Mouse (Mus musculus) heart, adult 8-10 months (tissue): ENCODE measurements around the gene Tmem44. TPM values are rescaled to one million over a fixed set of nuclear protein-coding genes. Genes with fewer than 3 reads are reported as not detected.
A peak's percentile ranks its signal among the peaks of the same experiment; 100 is the strongest.

Experiments
- DNase-seq: peaks from one replicate; pipeline ENCODE4 v3.0.0; 2022; ENCODE audit warnings: low spot score
- total RNA-seq, 4 experiments: library from RNA; stranded (reverse); gene quantifications; 2 replicates each; pipeline ENCODE4 v1.2.4; 2022

Tmem44 gene
- total RNA-seq, 4 experiments from 2014 or later: 4.1 to 7.0 (median 5.2) TPM

GRCm38 (mm10) chr16:30552621-30553338 is 2.1 kb upstream of the Tmem44 start:
- DNase-seq: peak; percentile 88

- peak; percentile 71 for DNase-seq
These were observed 485 bp downstream of the Tmem44 start for GRCm38 (mm10) chr16:30549966-30550747.

- DNase-seq: no peak
These were observed 1.1 kb downstream of the Tmem44 start for GRCm38 (mm10) chr16:30549516-30549915.

GRCm38 (mm10) chr16:30548291-30548690 is 2.4 kb downstream of the Tmem44 start:
- no peak for DNase-seq

- no peak for DNase-seq
These were observed 5.9 kb downstream of the Tmem44 start for GRCm38 (mm10) chr16:30544693-30545092.

- no peak for DNase-seq
These were observed 7.3 kb downstream of the Tmem44 start for GRCm38 (mm10) chr16:30543386-30543785.

GRCm38 (mm10) chr16:30542826-30543225 is 7.8 kb downstream of the Tmem44 start:
- no peak for DNase-seq

- DNase-seq: no peak
These were observed 10.3 kb downstream of the Tmem44 start for GRCm38 (mm10) chr16:30540107-30541001.

GRCm38 (mm10) chr16:30539433-30539832 is 11.2 kb downstream of the Tmem44 start:
- no peak for DNase-seq

GRCm38 (mm10) chr16:30535075-30535474 is 15.6 kb downstream of the Tmem44 start:
- DNase-seq: no peak

GRCm38 (mm10) chr16:30533592-30533991 is 17.1 kb downstream of the Tmem44 start:
- no peak for DNase-seq

- DNase-seq: no peak
These were observed 17.7 kb downstream of the Tmem44 start for GRCm38 (mm10) chr16:30532929-30533328.

- DNase-seq: no peak
These were observed 18.8 kb downstream of the Tmem44 start for GRCm38 (mm10) chr16:30531761-30532406.

GRCm38 (mm10) chr16:30530815-30531214 is 19.8 kb downstream of the Tmem44 start:
- no peak for DNase-seq

GRCm38 (mm10) chr16:30528386-30528785 is 22.3 kb downstream of the Tmem44 start:
- DNase-seq: no peak

- DNase-seq: no peak
These were observed 22.8 kb downstream of the Tmem44 start for GRCm38 (mm10) chr16:30527889-30528288.

- no peak for DNase-seq
These were observed 24.9 kb downstream of the Tmem44 start for GRCm38 (mm10) chr16:30525756-30526155.

- DNase-seq: no peak
These were observed 26.2 kb downstream of the Tmem44 start for GRCm38 (mm10) chr16:30524481-30524880.

GRCm38 (mm10) chr16:30522253-30522940 is 28.2 kb downstream of the Tmem44 start:
- no peak for DNase-seq

- no peak for DNase-seq
These were observed 29.5 kb downstream of the Tmem44 start for GRCm38 (mm10) chr16:30521147-30521546.

- DNase-seq: peak; percentile 88
These were observed 30.2 kb downstream of the Tmem44 start for GRCm38 (mm10) chr16:30520361-30520823.
